Mouse (Mus musculus): ENCODE results near the gene Pdcd6ip. TPM values are rescaled to one million over a fixed set of nuclear protein-coding genes. Genes with fewer than 3 reads are reported as not detected.

Gene Pdcd6ip
- total RNA-seq, 2 experiments from 2014 or later = 81.3 to 83.9 TPM

GRCm38 (mm10) chr9:113632350-113633043 is 75.6 kb downstream of the Pdcd6ip start:
- intact Hi-C loops (cut with DNase I) = no loop called here
- DNase-seq = no peak

- peak; percentile 43 to 70 for DNase-seq
- intact Hi-C loops (cut with DNase I) = loop anchor here (2.0 to 5.0 kb wide), 2 partner anchors 101 to 187 kb away; no protein-coding TSS in a partner anchor
These were observed 78.4 kb downstream of the Pdcd6ip start for GRCm38 (mm10) chr9:113629632-113630031.

GRCm38 (mm10) chr9:113629191-113629590 is 78.9 kb downstream of the Pdcd6ip start:
- intact Hi-C loops (cut with DNase I) = loop anchor here (2.0 to 5.0 kb wide), 2 partner anchors 100 to 187 kb away; no protein-coding TSS in a partner anchor
- no peak for DNase-seq

- DNase-seq = no peak
- intact Hi-C loops (cut with DNase I) = loop anchor here (2.0 to 5.0 kb wide), 2 partner anchors 100 to 186 kb away; no protein-coding TSS in a partner anchor
These were observed 79.3 kb downstream of the Pdcd6ip start for GRCm38 (mm10) chr9:113628780-113629179.

GRCm38 (mm10) chr9:113626730-113627129 is 81.3 kb downstream of the Pdcd6ip start:
- no peak for DNase-seq
- intact Hi-C loops (cut with DNase I) = loop anchor here (5.0 kb wide), 1 partner anchor 184 kb away; no protein-coding TSS in a partner anchor

GRCm38 (mm10) chr9:113624086-113624485 is 84.0 kb downstream of the Pdcd6ip start:
- no peak for DNase-seq
- intact Hi-C loops (cut with DNase I) = no loop called here

GRCm38 (mm10) chr9:113617081-113617480 is 91.0 kb downstream of the Pdcd6ip start:
- no peak for DNase-seq
- intact Hi-C loops (cut with DNase I) = no loop called here

GRCm38 (mm10) chr9:113610776-113611175 is 97.3 kb downstream of the Pdcd6ip start:
- intact Hi-C loops (cut with DNase I) = no loop called here

GRCm38 (mm10) chr9:113602140-113602539 is 105.9 kb downstream of the Pdcd6ip start:
- DNase-seq = no peak
- intact Hi-C loops (cut with DNase I) = no loop called here

More at GRCm38 (mm10) chr9:113610776-113611175, 97.3 kb downstream of the Pdcd6ip start:
- no peak for DNase-seq

Other genes starting within 250 kb of the Pdcd6ip start
- 10 to 100 TPM; 45.0 to 46.9 TPM for gene Clasp2, start 33.2 kb upstream of the Pdcd6ip start, total RNA-seq (2021)
- 10 to 100 TPM; 32.7 TPM for gene Ubp1, start 222.7 kb upstream of the Pdcd6ip start, total RNA-seq (2021)